Mouse (Mus musculus): ENCODE measurements around the gene Hexa.

Gene Hexa

DNA sequence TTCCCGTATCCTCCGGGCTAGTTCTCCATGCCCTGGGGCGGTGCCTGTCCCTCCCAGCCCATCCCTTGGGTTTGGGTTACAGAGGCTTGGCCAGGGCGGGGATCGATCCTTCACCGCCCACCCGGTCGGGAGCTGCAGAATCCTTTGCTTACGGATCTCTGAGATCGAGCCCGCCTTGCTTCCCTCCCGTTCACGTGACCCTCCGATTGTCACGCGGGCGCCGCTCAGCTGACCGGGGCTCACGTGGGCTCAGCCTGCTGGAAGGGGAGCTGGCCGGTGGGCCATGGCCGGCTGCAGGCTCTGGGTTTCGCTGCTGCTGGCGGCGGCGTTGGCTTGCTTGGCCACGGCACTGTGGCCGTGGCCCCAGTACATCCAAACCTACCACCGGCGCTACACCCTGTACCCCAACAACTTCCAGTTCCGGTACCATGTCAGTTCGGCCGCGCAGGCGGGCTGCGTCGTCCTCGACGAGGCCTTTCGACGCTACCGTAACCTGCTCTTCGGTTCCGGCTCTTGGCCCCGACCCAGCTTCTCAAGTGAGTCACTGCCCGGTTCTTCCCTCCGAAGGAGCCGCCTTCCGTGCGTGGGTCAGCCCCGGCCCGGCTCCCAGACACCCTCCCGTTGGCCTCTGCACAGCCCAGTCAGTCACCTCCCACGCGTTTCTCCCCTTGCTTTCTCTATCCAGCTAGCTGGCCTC, at the start of gene Hexa, which contains the start of gene Tmem202:
Gene Hexa, plus strand, starts transcription at position 100 of the 697 bp plus-strand sequence.
Gene Tmem202, minus strand, starts transcription at position 407 of the 697 bp plus-strand sequence.
- DNase-seq = peak; percentile 82 to 85

DNA sequence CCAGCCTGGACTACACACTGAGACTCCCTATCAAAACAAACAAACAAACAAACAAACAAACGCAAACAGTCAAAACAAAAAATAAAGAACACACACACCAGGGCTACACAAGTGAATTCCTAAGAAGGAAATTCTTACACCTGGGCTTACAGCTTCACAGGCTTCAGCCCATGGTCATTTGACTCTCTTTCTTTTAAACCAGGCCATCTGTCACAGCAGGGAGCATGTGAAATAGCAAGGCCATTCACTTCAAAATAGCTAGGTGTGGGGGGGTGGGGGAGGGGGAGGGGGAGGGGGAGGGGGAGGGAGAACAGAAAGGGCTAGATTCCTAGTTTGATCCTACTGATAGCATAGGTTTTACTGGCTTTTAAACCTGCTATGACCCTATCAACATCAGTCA, 31.2 kb upstream of the Hexa start:
- no peak for DNase-seq

DNA sequence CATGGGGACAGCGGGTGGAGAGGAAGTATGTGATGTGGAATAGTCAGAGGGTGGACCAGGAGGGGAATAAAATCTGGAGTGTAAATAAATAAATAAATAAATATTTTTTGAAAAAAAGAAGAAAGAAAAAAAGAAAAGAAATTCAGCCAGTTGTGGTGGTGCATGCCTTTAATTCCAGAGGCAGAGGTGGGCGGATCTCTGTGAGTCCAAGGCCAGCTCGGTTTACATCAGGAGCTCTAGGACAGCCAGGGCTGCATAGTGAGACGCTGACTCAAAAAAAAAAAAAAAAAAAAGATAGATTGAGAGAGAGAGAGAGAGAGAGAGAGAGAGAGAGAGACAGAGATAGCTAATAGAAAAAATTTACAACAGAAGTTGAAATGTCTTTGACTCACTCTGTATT, 27.0 kb upstream of the Hexa start:
- no peak for DNase-seq

DNA sequence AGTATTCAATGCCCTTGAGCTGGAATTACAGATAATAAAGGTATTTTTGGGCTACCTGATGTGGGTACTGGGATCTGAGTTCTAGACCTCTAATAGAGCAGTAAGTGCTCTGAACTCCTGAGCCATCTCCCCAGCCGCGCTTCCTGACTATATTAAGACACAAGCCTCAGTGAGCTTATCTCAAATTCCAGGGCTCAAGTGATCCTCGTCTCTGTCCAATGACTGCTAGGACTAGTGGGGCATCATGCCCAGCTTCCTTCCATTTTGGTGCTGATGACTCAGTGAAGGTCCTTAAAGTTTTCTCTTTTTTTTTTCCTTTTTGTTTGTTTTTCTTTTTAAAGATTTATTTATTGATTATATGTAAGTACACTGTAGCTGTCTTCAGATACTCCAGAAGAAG, 24.3 kb upstream of the Hexa start:
- no peak for DNase-seq

DNA sequence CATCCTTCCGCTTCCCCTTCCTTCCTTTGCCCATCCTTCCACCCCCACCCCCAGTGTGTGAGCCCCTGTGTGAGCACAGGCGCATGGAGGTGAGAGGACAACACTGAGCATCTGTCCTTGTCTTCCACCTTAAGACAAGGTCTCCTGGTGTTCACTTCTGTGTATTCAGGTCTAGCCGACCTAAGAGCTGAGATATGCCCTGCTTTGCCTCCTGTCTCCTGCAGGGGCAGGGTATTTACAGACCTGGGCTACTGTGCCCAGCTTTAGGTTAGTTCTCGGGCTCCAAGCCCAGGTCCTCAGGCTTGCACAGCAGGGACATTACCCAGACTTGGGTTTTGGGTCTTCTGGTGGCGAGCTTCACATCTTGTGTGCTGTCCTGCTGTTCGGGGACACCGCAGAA, 22.2 kb upstream of the Hexa start:
- DNase-seq = no peak

DNA sequence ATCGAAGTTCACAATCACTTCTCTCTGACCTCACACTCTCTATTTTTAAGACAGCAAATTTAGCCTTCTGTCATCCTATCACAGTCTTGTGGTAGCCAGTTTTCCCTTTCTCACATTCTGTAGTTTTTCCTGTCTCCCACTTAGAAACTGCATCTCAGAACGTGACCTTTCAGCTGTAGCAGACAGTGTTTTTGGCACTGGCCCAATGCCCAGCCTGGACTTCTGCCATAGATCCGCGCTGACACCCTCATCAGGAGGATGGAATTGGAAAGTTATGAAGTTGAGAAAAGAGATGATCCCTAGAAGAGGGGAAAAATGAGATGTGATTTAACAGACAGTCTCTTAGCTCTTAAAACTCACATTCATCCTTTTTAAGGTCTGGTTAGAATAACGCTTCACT, 20.4 kb upstream of the Hexa start:
- no peak for DNase-seq

DNA sequence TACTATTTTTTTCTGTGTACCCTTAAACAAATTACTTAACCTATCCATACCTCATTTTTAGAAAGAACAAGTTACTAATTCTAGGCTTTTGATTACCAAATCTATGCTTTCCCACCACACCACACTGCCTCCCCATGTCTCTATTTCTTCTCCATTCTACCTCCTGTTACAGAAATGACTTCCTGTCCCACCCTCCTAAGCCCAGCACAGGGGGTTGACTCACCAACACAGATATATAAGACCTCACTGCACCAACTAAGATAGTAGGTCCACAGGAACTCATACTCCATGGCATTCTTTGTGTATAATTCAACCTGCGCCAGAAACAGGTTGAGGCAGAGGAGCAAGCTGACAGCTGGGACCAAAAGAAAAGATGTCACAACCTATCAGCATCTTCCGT, 19.9 kb upstream of the Hexa start:
- DNase-seq = no peak

DNA sequence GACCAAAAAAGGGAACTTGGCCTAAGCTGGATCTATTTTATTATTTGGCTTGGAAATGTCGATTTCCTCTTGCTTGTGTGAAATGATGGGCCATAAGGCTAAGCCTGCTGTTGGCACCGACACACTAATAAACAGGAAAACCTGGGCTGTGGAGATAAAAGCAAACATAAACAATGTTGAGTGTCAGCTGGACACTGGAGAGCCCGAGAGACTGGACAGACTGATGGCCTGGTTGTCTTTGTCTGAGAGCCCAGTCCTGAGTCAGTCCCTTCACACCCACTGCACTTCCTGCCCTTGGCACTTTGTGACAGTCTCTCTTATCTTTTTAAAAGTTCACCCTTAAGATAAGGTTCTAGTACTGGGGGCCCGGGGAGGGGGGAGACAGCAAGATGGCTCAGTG, 16.4 kb upstream of the Hexa start:
- DNase-seq = peak; percentile 64 to 76

DNA sequence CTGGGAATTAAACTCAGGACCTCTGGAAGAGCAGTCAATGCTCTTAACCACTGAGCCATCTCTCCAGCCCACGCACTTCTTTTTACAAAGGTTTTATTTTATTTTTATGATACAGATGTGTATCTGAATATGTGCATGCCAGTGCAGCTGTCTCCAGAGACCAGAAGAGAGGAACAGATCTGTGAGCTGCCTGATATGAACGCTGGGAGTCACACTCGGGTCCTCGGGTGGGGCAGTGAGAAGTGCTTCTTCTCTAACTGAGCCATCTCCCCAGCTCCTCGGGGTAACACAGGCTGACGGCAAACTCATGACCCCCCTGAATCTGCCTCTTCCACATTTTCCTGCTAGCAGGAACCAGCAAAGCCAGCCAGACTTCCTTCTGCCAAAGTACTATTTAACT, 12.6 kb upstream of the Hexa start:
- no peak for DNase-seq

DNA sequence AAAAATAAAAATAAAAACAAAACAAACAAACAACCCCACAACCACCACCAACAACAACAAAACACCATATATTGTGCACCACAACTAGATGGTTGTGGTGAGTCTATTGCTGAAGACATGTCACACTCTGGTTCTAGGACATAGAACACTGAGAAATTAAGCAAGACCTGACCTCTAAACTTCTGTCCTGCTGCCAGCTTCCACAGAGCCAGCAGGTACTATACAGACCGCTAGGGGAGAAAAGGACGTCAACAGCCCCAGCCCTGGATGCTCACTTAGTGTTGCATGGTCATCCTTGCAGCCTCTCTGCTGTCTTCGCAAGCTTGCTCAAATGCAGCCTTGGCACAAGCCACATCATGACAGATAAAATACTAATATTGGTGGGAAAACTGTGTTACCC, 11.8 kb upstream of the Hexa start:
- DNase-seq = no peak

DNA sequence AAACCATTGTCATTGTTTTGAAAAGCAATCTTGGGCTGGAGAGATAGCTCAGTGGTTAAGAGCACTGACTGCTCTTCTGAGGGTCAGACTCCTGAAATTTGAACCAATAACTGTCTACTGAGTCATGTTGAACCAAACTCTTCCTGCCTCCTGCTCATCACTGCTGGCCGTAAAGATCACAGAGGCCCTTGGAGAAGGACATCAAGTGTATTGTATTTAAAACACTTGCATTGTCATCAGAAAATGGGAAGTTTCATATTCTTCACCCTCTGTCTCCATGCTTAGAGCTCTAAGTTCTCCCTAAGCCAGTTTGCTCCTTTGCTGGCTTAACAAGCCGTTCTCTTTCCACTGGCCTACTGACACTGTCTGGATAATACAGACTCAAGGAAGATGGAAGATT, 11.1 kb upstream of the Hexa start:
- DNase-seq = no peak

DNA sequence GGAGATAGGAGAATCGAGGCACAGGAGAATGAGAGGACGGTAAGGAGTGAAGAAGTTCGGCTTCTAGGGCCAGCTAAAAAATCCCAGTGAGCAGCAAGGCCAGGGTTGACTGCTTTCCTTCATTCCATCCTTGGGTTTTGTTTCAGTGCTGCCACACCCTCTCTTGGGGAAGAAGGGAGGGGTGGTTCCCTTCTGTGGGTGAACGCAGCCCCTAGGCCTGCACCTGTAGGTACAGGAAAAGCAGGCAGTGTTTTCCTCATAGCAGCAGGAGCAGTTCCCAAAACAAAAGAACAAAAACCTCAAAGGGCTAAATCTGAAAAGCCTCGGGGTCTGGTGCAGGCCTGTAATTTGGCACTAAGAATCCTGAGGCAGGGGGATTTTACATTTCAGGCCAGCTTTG, 7.7 kb upstream of the Hexa start:
- no peak for DNase-seq

DNA sequence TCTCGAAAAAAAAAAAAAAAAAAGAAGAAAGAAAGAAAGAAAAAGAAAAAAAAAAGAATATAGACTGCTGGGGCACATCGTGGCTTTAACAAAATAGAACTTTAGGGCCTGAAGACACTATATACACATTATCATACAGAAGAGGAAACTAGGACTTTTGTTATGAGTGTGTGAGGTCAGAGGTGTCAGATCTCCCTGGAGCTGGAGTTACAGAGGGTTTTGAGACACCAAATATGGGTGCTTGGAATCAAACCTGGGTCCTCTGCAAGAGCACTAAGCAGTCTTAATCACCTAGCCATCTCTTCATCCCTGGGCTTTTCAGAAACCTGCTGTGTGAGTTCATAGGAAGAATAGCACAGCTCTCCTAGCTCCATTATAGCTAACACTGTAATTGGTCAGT, 5.9 kb upstream of the Hexa start:
- DNase-seq = no peak

DNA sequence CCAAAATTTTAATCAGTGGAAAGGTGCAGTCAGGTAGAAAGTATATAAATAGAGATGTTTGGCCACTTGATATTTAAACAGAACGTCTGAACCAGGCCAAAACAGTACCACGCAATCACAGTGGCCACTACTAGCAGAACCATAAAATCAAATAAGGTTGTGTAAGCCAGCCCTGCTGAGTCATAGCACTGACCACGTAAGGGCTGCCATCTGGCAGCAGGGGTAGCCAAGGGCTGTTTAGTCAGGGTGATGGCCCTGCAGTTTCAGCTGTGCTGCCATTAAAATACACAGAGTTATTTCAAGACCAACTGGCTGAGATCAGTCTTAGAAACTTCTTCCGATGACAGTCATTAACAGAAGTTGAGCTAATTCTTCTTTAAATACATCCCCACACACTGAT, 5.5 kb upstream of the Hexa start:
- peak; percentile 68 to 82 for DNase-seq

DNA sequence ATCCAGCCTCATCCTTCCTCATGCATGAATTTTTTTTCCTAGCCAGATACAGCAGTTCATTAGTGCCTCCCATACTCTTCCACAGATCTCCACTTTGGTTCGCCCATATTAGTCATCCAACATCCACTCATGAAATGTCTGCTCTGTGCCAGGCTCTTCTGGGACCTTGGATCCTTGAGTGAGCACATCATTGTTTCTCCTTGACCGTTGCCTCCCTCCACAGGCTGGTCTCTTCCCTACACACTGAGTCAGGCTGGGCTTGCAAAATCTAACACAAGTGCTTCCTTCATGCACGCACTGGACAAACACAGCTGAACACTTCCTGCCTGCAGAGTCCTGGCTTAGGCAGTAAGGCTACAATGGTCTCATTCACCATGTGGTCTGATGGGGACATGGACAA, 1.7 kb upstream of the Hexa start:
- DNase-seq = peak; percentile 69 to 77

DNA sequence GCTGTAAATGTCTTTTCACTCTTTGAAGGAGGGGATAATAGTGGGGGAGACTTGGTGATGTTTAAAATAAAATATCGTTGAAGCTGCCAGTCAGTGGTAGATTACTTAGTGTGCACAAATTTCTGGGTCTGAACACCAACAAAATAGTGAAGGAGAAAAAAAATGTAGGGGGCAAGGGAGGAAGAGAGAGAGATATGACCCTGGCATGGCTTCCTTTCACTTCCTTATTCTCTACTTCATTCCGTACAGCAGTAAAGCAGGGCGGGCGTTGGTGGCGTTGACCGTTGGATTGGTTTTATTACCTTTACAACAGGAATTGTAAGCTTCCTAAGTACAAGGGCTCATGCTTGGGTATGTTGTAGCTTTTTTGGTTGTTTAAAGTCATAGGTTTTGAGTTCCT, 2.3 kb downstream of the Hexa start:
- no peak for DNase-seq

DNA sequence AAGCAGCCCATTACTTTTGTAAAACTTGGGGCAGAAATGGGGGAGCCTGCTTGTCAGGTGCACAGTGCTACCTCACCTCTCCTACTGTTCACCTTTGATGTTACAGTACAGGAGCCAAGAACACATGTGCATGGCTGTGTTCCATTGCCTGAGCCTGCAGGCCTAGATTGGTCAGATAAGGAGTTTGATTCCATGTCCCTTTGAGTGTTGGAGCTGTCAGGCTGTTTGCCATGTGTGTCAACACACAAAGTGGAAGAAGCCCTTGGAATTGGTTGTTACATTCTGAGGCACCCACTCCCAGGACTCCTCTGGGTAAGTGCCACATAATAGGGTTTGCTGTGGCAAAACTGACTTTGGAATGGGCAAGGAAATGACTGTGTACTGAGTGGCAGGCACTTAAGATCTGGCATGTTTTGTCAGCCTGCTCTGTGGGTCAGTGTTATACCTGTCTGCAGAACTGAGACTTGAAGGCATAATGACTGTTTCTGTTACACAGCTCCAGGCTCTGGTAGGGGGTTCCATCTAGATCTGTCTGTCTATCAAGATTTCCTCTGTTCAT, 3.5 kb downstream of the Hexa start:
- peak; percentile 39 to 58 for DNase-seq

DNA sequence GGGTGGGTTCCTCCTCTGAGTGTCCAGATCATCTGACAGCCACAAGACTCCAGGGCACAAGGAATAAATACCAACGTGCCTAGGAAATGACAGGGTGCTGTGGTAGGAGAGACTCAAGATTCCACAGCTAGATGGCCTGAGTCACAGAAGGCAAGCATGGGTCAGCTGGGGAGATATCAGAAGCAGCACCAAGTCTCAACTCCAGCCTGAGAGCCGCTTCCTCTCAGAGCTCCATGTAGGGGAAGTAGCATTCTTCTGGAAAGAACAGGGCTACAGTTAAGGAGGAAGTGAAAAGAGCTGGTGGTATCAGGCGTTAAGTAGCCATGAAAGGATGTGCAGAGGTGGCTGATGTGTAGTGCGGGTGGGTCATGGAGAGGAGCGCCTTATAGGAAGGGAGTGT, 5.4 kb downstream of the Hexa start:
- DNase-seq = no peak

DNA sequence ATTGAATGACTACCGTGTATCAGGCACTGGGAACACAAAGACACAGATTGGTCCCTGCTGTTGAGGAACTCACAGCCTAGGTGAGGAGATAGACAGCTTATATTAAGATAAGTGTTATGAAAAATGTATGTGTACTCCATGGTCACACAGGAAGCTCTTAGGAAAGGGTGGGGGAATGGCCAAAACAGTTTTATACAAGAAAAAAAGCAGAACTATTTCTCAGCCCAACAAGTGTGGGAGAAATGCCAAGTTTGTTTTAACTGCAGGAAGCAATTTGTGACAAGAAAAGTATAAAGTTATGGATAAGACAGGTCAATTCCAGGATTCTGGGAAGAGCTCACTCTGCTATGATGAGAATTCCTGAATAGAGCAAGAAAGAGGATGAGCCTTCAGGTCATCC, 8.5 kb downstream of the Hexa start:
- DNase-seq = no peak

DNA sequence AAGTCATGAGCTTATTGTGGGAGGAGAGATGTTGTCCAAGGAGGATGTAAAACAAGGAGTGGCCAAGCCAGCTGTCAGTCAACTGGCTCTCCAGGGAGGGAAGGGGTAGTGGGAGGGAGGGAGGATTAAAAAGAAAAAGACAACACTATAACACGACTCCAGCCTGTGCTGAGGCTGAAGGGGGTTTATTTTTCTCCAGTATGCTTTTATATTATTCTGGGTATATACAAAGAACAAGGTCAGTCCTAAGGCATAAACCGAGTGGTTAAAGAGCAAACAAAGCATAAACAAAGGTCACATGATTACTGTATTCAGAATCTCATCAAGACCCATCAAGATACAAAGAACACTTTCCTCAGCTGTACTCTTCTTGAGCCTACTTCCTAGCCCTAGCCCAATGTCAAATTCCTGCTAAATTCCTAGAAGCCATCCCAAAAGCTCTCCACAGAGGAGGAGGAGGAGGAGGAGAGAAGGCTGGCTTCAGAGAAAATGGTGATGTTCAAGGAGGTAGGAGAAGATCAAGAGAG, 9.7 kb downstream of the Hexa start:
- DNase-seq = no peak

DNA sequence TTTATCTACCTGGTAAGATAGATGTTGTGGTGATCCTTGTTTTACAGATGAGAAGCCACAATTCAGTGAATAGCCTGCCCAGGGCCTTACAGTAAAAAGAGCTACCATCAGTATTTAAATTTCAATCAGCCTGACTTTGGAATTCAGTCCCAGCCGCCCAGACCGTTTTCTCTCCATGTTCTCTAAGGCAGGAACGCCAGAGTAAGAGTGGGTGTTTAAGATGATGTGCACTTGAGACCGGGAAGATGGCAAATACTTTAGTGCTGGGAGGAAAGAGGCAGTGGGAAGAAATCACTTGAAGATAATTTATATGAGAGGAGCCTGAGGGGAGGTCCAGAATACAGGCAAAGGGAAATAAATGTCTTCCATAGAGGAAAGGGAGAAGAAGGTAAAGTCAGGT, 10.7 kb downstream of the Hexa start:
- DNase-seq = no peak

DNA sequence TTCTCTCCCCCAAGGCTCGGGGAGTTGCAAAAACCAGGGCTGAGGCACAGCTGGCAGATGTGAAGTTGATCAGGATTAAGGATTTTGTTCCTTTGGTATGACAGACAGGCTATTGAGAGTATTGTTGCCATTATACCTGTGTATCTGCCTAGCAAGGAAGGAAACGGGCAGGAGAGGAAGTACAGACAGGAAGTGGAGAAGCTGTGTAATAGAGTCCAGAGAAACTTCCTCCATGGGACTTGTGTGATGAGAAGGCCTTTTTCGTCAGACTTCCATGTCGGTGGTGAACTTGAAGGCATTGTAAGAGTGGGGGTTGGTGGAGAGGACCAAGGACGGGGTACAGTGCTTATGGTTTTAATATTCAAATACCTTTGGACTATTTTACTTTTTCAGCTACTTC, 11.7 kb downstream of the Hexa start:
- no peak for DNase-seq

DNA sequence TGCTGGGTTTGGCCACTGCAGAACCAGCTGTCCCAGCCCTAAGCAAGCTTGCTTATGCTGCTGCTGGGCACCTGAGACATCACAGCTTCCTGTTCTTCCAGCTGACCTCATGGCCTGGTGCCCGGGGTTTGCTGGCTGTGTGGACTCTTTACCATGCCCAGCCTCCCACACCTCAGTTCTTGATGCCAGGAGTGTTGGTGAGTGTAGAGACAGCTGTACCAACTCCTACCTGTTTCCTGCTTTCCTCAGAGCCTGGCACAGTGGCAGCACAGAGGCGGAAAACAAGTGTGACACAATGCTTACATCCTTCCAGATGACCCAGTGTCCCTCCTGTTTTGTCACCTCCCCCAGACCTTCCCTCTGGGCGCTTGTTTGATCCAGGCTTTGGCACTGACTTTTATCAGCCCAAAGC, 12.3 kb downstream of the Hexa start:
- DNase-seq = peak; percentile 79 to 86

DNA sequence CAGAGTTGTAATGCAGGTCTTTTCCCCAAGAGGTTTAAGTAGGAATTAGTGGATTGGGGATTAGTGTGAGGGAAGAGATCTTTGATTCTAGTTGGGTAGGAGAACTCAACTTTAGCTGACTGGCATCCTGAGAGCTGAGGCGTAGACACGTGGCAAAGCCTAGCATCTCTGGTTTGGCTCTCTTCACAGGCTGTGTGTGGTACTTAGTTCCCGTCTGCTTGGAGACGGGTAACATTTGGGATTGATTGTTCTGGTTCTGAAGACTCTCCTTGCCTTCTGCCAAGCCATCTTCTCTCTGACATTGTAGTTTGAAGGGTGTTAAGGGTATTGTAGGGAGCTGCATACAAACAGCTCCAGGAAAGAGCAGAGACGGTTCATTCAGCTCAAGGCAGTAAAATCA, 13.3 kb downstream of the Hexa start:
- no peak for DNase-seq

DNA sequence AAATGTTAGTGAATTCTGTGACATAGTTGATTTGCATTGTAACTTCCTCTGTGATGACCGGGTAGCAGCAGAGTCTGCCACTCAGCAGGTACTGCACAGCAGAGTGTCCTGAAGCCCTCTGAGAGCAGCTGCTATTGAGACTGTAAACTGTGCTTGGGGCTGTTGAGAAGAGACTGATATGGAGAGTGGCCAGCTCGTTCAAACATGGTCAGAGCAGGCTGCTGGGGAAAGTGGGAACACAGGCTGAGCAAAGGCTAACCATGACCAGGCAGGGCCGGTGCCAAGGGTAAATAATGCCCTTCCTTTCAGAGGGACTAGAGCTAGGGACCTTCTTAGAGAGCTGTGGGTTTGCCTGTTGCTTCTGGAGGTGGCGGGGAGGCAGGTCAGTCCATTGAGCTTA, 14.4 kb downstream of the Hexa start:
- no peak for DNase-seq

All from lung, adult 18-20 months (tissue).